Mouse (Mus musculus) lung, adult 2 months (tissue): ENCODE measurements around the gene Tmem191c. TPM values are rescaled to one million over a fixed set of nuclear protein-coding genes. Genes with fewer than 3 reads are reported as not detected.
A peak's percentile ranks its signal among the peaks of the same experiment; 100 is the strongest.
"Not testable (repeated sequence)": the region's sequence is repeated elsewhere in the genome, so short reads cannot be mapped to it uniquely, and the experiment has no call there.

ENCODE experiments used
- DNase-seq: peaks from one replicate; pipeline ENCODE4 v3.0.0; 2022
- H3K4me1 ChIP-seq: fragments of 200-500 bp; 2 replicates; pipeline ENCODE4 v1.6.1; 2011; ENCODE audit warnings: low read length; ENCODE audit not compliant: control insufficient read depth, insufficient read depth
- H3K4me3 ChIP-seq: fragments of 200-500 bp; replicated peaks from 2 replicates; pipeline ENCODE3; 2011; ENCODE audit warnings: low read depth, mild to moderate bottlenecking, control low read depth, low read length; ENCODE audit errors: extremely low read depth
- CTCF ChIP-seq: fragments of 200-500 bp; IDR thresholded peaks from 2 replicates; pipeline ENCODE4 v1.5.1; 2011; ENCODE audit warnings: mild to moderate bottlenecking, low read length, control low read depth; ENCODE audit not compliant: insufficient read depth
- POLR2A ChIP-seq: fragments of 200-500 bp; IDR thresholded peaks from 2 replicates; pipeline ENCODE4 v1.6.1; 2011; ENCODE audit warnings: low read depth, mild to moderate bottlenecking, control low read depth, low read length, borderline replicate concordance; ENCODE audit errors: extremely low read depth
- WGBS: fragments of 180-500 bp; shearing (Covaris S2); methylation state at CpG from one replicate; pipeline ENCODE4 v1.1.7; 2018; 5-methylcytosine and 5-hydroxymethylcytosine counted together
- polyA plus RNA-seq: library from polyadenylated mRNA; depleted of rRNA; stranded (reverse); fragments of >200 nt; gene quantifications from 2 replicates; pipeline ENCODE4 v1.2.3, GENCODE M21; 2012; rRNA removed

Tmem191c gene
- polyA plus RNA-seq, result 7.0 and 8.6 TPM in 2 replicates

DNA sequence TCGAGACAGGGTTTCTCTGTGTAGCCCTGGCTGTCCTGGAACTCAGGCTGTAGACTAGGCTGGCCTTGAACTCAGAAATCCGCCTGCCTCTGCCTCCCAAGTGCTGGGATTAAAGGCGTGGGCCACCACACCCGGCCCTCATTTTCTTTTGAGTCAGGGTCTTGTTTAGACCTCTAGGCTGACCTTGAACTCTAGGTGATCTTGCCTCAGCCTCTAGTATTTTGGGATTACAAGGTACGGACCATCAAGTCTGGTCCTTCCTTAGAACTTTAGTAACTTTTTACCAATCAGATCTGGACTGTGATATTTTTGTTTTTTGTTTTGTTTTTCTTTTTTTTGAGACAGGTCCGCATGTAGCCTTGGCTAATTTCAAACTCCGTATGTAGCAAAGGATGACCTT is at the start of gene Tmem191c:
Gene Tmem191c, plus strand, starts transcription at position 357 of the 400 bp plus-strand sequence.
- DNase-seq, result no peak
- peak within 1 kb of the TSS; percentile 82 for H3K4me3 ChIP-seq
- WGBS, result 57% methylated on average over 7 of the region's 7 CpGs
- TF ChIP-seq POLR2A (no peak), CTCF (no peak)
- peaks cover 12% of the 10 kb centered on the region; the same call in 1 of the 2 replicates for H3K4me1 ChIP-seq

DNA sequence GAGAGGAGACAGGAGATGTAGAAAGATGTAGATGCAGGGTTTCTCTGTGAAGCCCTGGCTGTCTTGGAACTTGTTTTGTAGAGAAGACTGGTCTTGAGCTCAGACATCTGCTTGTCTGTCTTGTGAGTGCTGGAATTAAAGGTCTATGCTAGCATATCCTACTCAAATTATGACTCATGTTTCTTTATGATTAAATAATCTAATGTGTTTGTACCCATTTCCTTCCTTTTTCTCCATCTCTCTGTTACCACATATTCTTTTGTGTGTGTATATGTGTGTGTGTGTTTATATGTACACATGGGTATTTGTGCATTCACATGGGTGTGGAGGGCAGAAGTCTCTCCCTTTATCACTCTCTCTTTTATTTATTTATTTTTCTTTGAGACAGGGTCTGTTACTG is 49.4 kb upstream of the Tmem191c start:
- Histone ChIP-seq H3K4me3 (no peak overlapping the region), H3K4me1 (no peaks in the 10 kb centered on the region)
- DNase-seq, result no peak
- TF ChIP-seq CTCF (no peak), POLR2A (no peak)

DNA sequence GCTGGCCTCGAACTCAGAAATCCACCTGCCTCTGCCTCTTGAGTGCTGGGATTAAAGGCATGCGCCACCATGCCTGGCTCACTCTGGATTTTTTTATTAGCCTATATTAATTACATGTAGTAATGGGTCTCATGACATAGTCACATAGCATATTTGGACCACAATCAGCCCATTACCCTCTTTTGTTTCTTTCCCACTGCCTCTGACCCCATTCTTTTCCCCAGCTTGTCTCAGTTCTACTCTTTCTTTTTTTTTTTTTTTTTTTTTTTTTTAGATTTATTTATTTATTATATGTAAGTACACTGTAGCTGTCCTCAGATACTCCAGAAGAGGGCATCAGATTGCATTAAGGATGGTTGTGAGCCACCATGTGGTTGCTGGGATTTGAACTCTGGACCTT is 44.4 kb upstream of the Tmem191c start:
- H3K4me3 ChIP-seq, H3K4me1 ChIP-seq, DNase-seq: not testable (repeated sequence)
- WGBS, result 93% methylated on average over 2 of the region's 2 CpGs

DNA sequence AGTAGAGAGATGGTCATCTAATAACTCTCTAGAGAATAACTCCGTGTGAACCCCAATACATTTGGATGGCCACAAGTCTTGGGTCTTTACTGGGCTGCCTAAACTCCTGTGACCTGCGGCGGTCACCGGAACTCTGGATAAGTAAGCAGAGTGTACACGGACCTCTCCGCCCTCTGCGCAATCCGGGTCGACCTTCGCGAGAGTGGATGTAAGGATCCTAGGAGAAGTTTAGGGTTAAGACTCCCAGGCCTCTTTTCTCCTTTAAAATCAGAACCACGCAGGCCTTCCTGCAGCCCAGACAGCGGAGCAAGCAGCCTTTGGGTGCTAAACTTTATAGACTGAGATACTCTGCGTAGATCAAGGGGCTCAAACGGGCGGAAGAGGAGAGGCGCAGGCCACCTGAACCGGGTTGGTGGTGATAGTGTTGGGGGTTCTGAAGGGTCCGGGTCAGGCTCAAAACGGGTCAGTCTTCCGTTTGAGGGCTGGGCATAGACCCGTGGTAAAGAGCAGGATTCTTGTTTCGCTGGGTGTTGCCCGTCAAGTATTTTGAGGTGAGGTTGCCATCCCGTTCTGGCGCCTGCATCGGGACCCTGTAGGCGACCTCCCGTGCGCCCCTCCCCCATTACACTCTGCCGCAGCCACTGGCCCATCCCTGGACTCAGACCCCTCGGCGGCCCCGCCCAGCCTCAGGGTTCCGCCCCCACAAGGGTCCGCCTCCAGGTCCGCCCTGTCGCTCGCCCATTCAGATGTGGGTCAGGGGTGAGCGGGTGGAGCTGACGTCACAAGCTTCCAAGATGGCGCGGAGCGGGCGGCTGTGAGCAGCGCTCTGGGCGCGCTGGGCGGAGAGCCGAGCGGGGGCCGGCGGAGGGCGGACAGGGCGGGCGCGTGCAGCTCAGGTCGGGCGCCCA is 42.8 kb upstream of the Tmem191c start, which contains the start of gene Hic2:
Gene Hic2, plus strand, starts transcription at position 779 of the 908 bp plus-strand sequence.
- TF ChIP-seq CTCF (no peak), POLR2A (peak; percentile 74)
- WGBS, result 4% methylated on average over 59 of the region's 59 CpGs
- Histone ChIP-seq H3K4me3 (peak within 1 kb of the TSS; percentile 74), H3K4me1 (peaks cover 2% of the 10 kb centered on the region; the same call in 1 of the 2 replicates)
- DNase-seq, result peak; percentile 89

DNA sequence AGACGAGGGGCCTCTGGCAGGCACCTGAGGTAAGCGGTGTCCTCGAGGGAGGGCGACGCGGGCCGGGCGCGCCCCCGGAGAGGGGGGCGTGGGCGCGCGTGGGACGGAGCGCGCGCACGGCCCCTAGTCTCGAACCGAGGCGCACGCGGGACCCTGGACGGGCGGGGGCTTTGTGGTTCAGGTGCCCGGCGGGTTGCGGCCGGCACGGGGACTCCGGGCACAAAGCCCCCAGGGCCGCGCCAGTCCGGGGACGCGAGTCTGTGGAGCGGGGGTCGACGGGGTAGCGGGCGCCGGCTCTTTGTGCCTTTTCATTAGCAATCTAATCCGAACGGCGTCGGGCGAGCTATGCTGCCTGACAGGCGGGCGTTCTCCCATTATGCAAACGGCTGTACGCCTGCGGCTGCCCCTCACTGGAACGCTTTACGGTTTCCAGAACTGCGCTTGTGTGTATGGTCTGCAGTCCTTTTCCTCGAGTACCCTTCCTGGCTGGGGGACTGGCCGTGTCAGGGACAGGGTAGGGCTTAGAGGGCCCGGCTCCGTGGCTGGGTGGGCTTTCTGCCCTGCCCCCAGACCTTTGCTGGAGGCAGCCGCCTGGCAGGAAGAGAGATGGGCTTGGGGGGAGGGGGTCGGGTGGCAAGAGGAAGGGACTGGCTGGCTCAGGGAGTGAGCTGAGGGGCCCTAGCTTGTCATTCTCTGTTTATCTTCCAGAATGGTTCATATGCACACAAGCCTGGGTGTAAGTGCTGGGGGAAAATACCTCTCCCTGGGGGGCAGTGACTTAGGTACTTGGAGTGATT is 42.0 kb upstream of the Tmem191c start:
- no peak for TF ChIP-seq POLR2A
- Histone ChIP-seq H3K4me1 (peaks cover 2% of the 10 kb centered on the region; the same call in 1 of the 2 replicates), H3K4me3 (peak overlapping the region; percentile 73)
- peak; percentile 42 for DNase-seq
- 1% methylated on average over 62 of the region's 62 CpGs for WGBS

DNA sequence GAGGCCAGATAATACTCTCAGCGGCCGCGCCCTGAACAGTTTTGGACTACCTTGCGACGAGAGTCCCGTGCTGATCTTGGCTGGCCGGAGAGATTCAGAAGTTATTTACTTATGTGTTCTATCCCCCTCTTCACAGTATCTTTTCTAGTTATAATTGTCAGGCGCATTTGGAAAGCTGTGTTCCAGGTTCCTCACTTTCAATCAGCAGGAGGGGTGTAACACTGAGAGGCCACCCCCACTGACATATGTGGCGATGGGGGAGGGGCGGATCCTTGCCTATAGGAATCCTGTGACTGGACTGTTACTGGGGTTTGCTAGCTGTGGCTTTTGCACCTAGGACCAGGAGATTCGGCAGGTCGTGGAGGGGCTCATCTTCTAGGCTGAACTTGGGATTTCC is 41.4 kb upstream of the Tmem191c start:
- TF ChIP-seq POLR2A (no peak), CTCF (no peak)
- peaks cover 2% of the 10 kb centered on the region; the same call in 1 of the 2 replicates for H3K4me1 ChIP-seq
- 6% methylated on average over 12 of the region's 12 CpGs for WGBS
- DNase-seq, result no peak
- H3K4me3 ChIP-seq, result no peak overlapping the region

DNA sequence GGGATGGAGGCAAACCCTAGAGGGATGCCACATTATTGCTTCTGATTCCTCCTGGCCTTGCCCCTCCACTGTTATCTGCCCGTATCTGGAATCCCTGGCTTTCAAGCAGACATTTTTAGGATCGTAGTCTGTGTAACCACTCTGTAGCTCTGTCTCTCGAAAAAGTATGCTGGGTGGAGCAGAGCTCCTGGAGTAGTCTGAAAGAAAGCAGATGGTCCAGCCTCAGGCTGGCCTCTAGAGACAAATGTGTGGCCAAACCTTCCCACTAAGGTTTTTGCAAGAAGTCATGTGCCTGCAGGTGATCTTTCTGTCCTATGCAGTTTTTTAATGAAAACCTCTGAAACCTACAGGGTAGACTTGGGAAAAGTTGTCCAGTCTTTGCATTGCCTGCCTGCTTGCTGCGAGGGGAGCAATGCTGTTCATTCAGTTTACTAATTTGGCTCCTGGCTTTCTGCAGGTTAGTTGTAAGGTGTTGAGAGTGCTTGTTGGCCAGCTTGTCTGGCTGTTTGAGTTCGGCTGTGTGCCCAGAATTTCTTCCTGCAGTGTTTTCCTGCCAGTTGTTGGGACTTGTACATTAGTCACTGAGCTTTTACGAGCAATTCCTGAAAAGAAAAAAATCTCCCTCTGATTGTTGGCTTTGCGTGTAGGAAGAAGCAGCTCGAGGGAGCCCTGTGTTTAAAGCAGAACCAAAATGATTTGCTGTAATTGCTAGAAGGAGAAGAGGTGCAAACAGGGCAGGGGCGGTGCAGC is 40.8 kb upstream of the Tmem191c start:
- 19% methylated on average over 9 of the region's 9 CpGs for WGBS
- TF ChIP-seq CTCF, result no peak
- TF ChIP-seq POLR2A, result no peak
- peaks cover 2% of the 10 kb centered on the region; the same call in 1 of the 2 replicates for H3K4me1 ChIP-seq
- H3K4me3 ChIP-seq, result no peak overlapping the region
- peak; percentile 46 for DNase-seq

DNA sequence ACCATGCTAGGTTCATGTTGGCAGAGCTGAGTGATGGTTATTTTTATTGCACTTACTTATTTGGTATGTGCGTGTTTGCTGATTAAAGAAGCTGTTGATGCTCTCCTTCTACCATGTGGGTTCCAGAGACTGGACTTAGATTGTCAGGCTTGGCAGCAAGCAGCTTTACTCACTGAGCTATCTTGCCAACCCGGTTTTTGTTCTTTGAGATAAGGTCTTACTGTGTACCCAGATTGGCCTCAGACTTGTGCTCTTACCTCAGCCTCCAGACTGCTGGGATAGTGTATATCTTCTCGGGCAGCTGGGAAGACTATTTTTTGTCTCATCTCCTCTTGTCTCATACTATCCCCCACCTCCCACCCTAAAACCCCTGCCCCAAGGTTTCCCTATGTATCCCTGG is 38.2 kb upstream of the Tmem191c start:
- Histone ChIP-seq H3K4me1 (peaks cover 2% of the 10 kb centered on the region; the same call in 1 of the 2 replicates), H3K4me3 (no peak overlapping the region)
- no peak for TF ChIP-seq POLR2A
- no peak for TF ChIP-seq CTCF
- no peak for DNase-seq
- 70% methylated on average over 3 of the region's 3 CpGs for WGBS

DNA sequence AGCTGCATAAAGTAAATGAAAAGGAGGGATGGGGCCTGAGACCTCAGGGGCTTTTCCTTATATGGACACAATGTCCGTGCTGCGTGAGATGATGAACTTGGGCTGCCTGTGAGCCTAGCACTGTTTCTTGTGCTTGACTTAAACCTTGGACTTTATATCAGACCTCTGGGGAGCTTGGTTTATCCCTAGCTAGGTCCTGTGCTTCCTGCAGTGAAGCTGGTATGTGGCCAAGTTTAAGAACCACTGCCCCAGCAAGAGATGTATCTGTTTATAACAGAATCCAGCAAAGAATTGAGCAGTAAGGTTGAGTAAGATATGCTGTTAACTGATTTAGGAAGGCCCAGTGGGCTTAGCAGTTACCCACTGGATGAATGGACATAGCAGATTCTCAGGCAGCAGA is 36.5 kb upstream of the Tmem191c start:
- DNase-seq, result no peak
- Histone ChIP-seq H3K4me1 (peaks cover 2% of the 10 kb centered on the region; the same call in 1 of the 2 replicates), H3K4me3 (no peak overlapping the region)
- 72% methylated on average over 2 of the region's 2 CpGs for WGBS
- no peak for TF ChIP-seq POLR2A
- TF ChIP-seq CTCF, result no peak
